Mouse (Mus musculus): ENCODE data around the gene Srcin1. TPM values are rescaled to one million over a fixed set of nuclear protein-coding genes. Genes with fewer than 3 reads are reported as not detected.

Srcin1 gene
- polyA plus RNA-seq, 1 experiment: 47.1 TPM

GRCm38 (mm10) chr11:97611076-97611475, 35.1 kb upstream of the Srcin1 start:
- H3K36me3 ChIP-seq (ENCODE audit: control insufficient read depth, insufficient read depth, low read length): no peaks in the 10 kb centered on the region
- H3K4me1 ChIP-seq (ENCODE audit: control insufficient read depth, insufficient read depth, low read length): no peaks in the 10 kb centered on the region
- no peak overlapping the region for H3K4me3 ChIP-seq (ENCODE audit: control insufficient read depth, low read depth, low read length)
- no peaks in the 10 kb centered on the region for H3K27me3 ChIP-seq (ENCODE audit: control insufficient read depth, insufficient read depth, low read length)
- TF ChIP-seq POLR2A (IDR thresholded peaks at IDR 0.05; ENCODE audit: control insufficient read depth, low read depth, low read length) (no peak), CTCF (IDR thresholded peaks at IDR 0.05; ENCODE audit: control insufficient read depth, insufficient read depth, insufficient replicate concordance, low read depth, low read length) (no peak)
- no peak overlapping the region for H3K27ac ChIP-seq (ENCODE audit: control insufficient read depth, insufficient read depth, low read depth, low read length)

- Histone ChIP-seq H3K36me3 (ENCODE audit: control insufficient read depth, insufficient read depth, low read length) (no peaks in the 10 kb centered on the region), H3K27me3 (ENCODE audit: control insufficient read depth, insufficient read depth, low read length) (no peaks in the 10 kb centered on the region), H3K4me1 (ENCODE audit: control insufficient read depth, insufficient read depth, low read length) (no peaks in the 10 kb centered on the region), H3K4me3 (ENCODE audit: control insufficient read depth, low read depth, low read length) (no peak overlapping the region), H3K27ac (ENCODE audit: control insufficient read depth, insufficient read depth, low read depth, low read length) (no peak overlapping the region)
- no peak for TF ChIP-seq POLR2A (IDR thresholded peaks at IDR 0.05; ENCODE audit: control insufficient read depth, low read depth, low read length)
- TF ChIP-seq CTCF (IDR thresholded peaks at IDR 0.05; ENCODE audit: control insufficient read depth, insufficient read depth, insufficient replicate concordance, low read depth, low read length): no peak
These were observed 33.8 kb upstream of the Srcin1 start for GRCm38 (mm10) chr11:97609743-97610142.

- Histone ChIP-seq H3K4me1 (ENCODE audit: control insufficient read depth, insufficient read depth, low read length) (peaks cover 4% of the 10 kb centered on the region; the same call in 1 of the 2 replicates), H3K4me3 (ENCODE audit: control insufficient read depth, low read depth, low read length) (no peak overlapping the region), H3K27ac (ENCODE audit: control insufficient read depth, insufficient read depth, low read depth, low read length) (no peak overlapping the region), H3K27me3 (ENCODE audit: control insufficient read depth, insufficient read depth, low read length) (no peaks in the 10 kb centered on the region), H3K36me3 (ENCODE audit: control insufficient read depth, insufficient read depth, low read length) (no peaks in the 10 kb centered on the region)
- no peak for TF ChIP-seq POLR2A (IDR thresholded peaks at IDR 0.05; ENCODE audit: control insufficient read depth, low read depth, low read length)
- TF ChIP-seq CTCF (IDR thresholded peaks at IDR 0.05; ENCODE audit: control insufficient read depth, insufficient read depth, insufficient replicate concordance, low read depth, low read length): no peak
These were observed 32.9 kb upstream of the Srcin1 start for GRCm38 (mm10) chr11:97608933-97609332.

GRCm38 (mm10) chr11:97607056-97607725, 31.2 kb upstream of the Srcin1 start:
- no peak for TF ChIP-seq POLR2A (IDR thresholded peaks at IDR 0.05; ENCODE audit: control insufficient read depth, low read depth, low read length)
- no peak for TF ChIP-seq CTCF (IDR thresholded peaks at IDR 0.05; ENCODE audit: control insufficient read depth, insufficient read depth, insufficient replicate concordance, low read depth, low read length)
- Histone ChIP-seq H3K4me3 (ENCODE audit: control insufficient read depth, low read depth, low read length) (no peak overlapping the region), H3K4me1 (ENCODE audit: control insufficient read depth, insufficient read depth, low read length) (peaks cover 4% of the 10 kb centered on the region; the same call in 1 of the 2 replicates), H3K36me3 (ENCODE audit: control insufficient read depth, insufficient read depth, low read length) (no peaks in the 10 kb centered on the region), H3K27ac (ENCODE audit: control insufficient read depth, insufficient read depth, low read depth, low read length) (no peak overlapping the region), H3K27me3 (ENCODE audit: control insufficient read depth, insufficient read depth, low read length) (no peaks in the 10 kb centered on the region)

GRCm38 (mm10) chr11:97603891-97604290, 27.9 kb upstream of the Srcin1 start:
- H3K4me1 ChIP-seq (ENCODE audit: control insufficient read depth, insufficient read depth, low read length): peaks cover 4% of the 10 kb centered on the region; the same call in 1 of the 2 replicates

GRCm38 (mm10) chr11:97602223-97602622, 26.2 kb upstream of the Srcin1 start:
- Histone ChIP-seq H3K4me3 (ENCODE audit: control insufficient read depth, low read depth, low read length) (no peak overlapping the region), H3K27me3 (ENCODE audit: control insufficient read depth, insufficient read depth, low read length) (no peaks in the 10 kb centered on the region), H3K27ac (ENCODE audit: control insufficient read depth, insufficient read depth, low read depth, low read length) (no peak overlapping the region), H3K4me1 (ENCODE audit: control insufficient read depth, insufficient read depth, low read length) (peaks cover 4% of the 10 kb centered on the region; the same call in 1 of the 2 replicates), H3K36me3 (ENCODE audit: control insufficient read depth, insufficient read depth, low read length) (no peaks in the 10 kb centered on the region)
- no peak for TF ChIP-seq POLR2A (IDR thresholded peaks at IDR 0.05; ENCODE audit: control insufficient read depth, low read depth, low read length)
- no peak for TF ChIP-seq CTCF (IDR thresholded peaks at IDR 0.05; ENCODE audit: control insufficient read depth, insufficient read depth, insufficient replicate concordance, low read depth, low read length)

More at GRCm38 (mm10) chr11:97603891-97604290, 27.9 kb upstream of the Srcin1 start:
- no peak overlapping the region for H3K4me3 ChIP-seq (ENCODE audit: control insufficient read depth, low read depth, low read length)
- no peak overlapping the region for H3K27ac ChIP-seq (ENCODE audit: control insufficient read depth, insufficient read depth, low read depth, low read length)
- H3K27me3 ChIP-seq (ENCODE audit: control insufficient read depth, insufficient read depth, low read length): no peaks in the 10 kb centered on the region
- no peaks in the 10 kb centered on the region for H3K36me3 ChIP-seq (ENCODE audit: control insufficient read depth, insufficient read depth, low read length)
- TF ChIP-seq CTCF (IDR thresholded peaks at IDR 0.05; ENCODE audit: control insufficient read depth, insufficient read depth, insufficient replicate concordance, low read depth, low read length) (no peak), POLR2A (IDR thresholded peaks at IDR 0.05; ENCODE audit: control insufficient read depth, low read depth, low read length) (no peak)

GRCm38 (mm10) chr11:97599104-97599503, 23.1 kb upstream of the Srcin1 start:
- no peaks in the 10 kb centered on the region for H3K36me3 ChIP-seq (ENCODE audit: control insufficient read depth, insufficient read depth, low read length)
- peak overlapping the region; percentile 79 for H3K4me3 ChIP-seq (ENCODE audit: control insufficient read depth, low read depth, low read length)
- no peaks in the 10 kb centered on the region for H3K27me3 ChIP-seq (ENCODE audit: control insufficient read depth, insufficient read depth, low read length)
- no peak overlapping the region for H3K27ac ChIP-seq (ENCODE audit: control insufficient read depth, insufficient read depth, low read depth, low read length)
- no peaks in the 10 kb centered on the region; the same call in 1 of the 2 replicates for H3K4me1 ChIP-seq (ENCODE audit: control insufficient read depth, insufficient read depth, low read length)
- TF ChIP-seq CTCF (IDR thresholded peaks at IDR 0.05; ENCODE audit: control insufficient read depth, insufficient read depth, insufficient replicate concordance, low read depth, low read length) (no peak), POLR2A (IDR thresholded peaks at IDR 0.05; ENCODE audit: control insufficient read depth, low read depth, low read length) (no peak)

Measured in testis, adult 2 months (tissue).